Mouse (Mus musculus): Measurements from ENCODE around the gene Pknox1.
"Not testable (repeated sequence)": the region's sequence is repeated elsewhere in the genome, so short reads cannot be mapped to it uniquely, and the experiment has no call there.

Pknox1 gene

GRCm38 (mm10) chr17:31552601-31553000, 11.9 kb upstream of the Pknox1 start:
- DNase-seq (ENCODE audit: low spot score in 2 of 2) = not testable (repeated sequence)

GRCm38 (mm10) chr17:31556253-31556652, 8.3 kb upstream of the Pknox1 start:
- DNase-seq (ENCODE audit: low spot score in 2 of 2) = no peak

- DNase-seq (ENCODE audit: low spot score in 2 of 2) = no peak
Observed at GRCm38 (mm10) chr17:31557124-31557880, 7.2 kb upstream of the Pknox1 start.

GRCm38 (mm10) chr17:31557947-31558542, 6.5 kb upstream of the Pknox1 start:
- DNase-seq (ENCODE audit: low spot score in 2 of 2) = no peak

- no peak for DNase-seq (ENCODE audit: low spot score in 2 of 2)
Observed at GRCm38 (mm10) chr17:31559021-31559789, 5.3 kb upstream of the Pknox1 start.

DNA sequence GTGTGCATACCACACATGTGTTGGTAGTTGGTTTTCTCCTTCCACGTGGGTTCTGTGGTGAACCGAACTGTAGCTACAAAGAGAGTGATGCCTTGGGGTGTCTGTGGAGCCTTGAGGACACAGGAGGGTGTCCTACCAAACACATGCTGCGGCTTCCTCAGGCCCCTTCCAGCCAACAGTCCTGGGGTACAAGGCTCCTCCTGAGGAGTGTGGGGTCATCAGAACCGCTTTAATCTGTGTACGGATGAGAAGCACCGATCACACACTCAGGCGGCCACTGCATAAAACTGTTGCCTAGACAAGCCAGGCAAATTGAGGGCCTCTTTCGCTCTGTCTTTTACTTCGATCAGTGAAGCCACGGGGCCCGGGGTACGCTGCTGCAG, 911 bp upstream of the Pknox1 start:
- DNase-seq (ENCODE audit: low spot score in 2 of 2) = peak; percentile 58 to 60

DNA sequence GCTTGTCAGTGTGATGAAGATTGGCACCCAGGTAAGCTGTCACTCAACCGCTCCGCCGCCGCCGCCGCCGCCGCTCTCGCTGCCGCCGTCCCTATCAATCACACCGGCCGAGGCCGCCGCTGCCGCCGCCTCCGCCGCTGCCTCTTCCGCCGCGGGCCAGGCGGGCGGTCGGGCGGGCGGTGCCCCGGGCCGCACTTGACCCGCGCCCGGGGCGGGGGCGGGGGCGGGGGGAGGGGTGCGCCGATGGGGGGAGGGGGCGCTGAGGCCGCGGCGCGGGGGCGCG, 265 bp downstream of the Pknox1 start:
- no peak for DNase-seq (ENCODE audit: low spot score in 2 of 2)

- peak; percentile 74 to 82 for DNase-seq (ENCODE audit: low spot score in 2 of 2)
Observed at GRCm38 (mm10) chr17:31565141-31566056, 865 bp downstream of the Pknox1 start.

DNA sequence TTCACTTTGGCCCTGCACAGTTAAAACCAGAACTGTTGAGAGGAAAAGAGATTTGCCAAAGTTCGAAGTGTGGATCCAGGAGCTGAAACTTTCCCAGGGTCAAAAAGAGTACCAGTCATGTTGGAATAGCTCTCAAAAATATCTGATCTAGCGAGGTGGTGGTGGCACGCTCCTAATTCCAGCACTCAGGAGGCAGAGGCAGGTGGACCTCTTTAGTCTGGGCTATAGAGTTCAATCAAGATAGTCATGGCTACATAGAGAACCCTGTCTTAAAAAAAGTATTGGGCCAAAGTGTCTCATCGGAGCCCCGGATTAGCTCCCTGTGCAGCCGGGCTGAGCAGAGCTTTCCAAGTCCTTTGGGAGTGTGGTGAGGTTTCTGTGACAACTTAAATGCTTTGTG, 1.7 kb downstream of the Pknox1 start:
- no peak for DNase-seq (ENCODE audit: low spot score in 2 of 2)

- no peak for DNase-seq (ENCODE audit: low spot score in 2 of 2)
Observed at GRCm38 (mm10) chr17:31569756-31570155, 5.2 kb downstream of the Pknox1 start.

DNA sequence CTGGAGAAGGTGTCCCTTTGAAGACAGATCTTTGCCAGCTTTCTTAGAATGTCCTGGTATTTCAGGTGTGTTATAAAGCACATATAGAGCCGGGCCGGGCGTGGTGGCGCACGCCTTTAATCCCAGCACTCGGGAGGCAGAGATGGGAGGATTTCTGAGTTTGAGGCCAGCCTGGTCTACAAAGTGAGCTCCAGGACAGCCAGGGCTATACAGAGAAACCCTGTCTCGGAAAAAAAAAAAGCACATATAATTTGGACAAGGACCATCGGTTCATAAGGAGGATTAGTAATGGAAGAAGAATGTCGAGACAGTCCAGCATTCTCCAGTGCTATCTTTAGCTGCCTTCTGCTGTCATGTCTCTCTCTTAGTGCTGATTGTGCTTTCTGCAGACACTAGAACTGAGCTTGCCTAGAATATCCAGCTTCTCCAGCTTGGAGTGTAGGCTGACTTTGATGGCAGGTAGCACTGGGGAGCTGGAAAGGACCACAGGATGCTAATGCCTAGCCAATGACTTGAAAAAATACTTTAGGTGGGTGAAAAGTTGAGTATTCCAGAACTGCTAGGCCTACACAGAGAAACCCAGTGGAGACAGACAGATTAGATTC, 5.9 kb downstream of the Pknox1 start:
- DNase-seq (ENCODE audit: low spot score in 2 of 2) = peak in 1 of 2 experiments; percentile 59

DNA sequence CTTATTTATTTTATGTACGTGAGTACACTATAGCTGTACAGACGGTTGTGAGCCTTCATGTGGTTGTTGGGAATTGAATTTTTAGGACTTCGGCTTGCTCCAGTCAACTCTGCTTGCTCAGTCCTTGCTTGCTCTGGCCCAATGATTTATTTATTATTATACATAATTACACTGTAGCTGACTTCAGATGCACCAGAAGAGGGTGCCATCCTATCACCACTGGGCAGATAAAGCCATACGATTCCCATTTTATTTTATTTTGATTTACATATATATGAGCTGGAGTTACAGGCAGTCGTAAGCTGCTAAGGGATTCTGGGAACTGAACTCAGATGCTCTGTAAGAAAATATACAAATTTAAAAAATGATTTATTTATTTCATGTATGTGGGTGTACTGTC, 7.2 kb downstream of the Pknox1 start:
- no peak for DNase-seq (ENCODE audit: low spot score in 2 of 2)

- DNase-seq (ENCODE audit: low spot score in 2 of 2) = no peak
Observed at GRCm38 (mm10) chr17:31574662-31575061, 10.1 kb downstream of the Pknox1 start.

DNA sequence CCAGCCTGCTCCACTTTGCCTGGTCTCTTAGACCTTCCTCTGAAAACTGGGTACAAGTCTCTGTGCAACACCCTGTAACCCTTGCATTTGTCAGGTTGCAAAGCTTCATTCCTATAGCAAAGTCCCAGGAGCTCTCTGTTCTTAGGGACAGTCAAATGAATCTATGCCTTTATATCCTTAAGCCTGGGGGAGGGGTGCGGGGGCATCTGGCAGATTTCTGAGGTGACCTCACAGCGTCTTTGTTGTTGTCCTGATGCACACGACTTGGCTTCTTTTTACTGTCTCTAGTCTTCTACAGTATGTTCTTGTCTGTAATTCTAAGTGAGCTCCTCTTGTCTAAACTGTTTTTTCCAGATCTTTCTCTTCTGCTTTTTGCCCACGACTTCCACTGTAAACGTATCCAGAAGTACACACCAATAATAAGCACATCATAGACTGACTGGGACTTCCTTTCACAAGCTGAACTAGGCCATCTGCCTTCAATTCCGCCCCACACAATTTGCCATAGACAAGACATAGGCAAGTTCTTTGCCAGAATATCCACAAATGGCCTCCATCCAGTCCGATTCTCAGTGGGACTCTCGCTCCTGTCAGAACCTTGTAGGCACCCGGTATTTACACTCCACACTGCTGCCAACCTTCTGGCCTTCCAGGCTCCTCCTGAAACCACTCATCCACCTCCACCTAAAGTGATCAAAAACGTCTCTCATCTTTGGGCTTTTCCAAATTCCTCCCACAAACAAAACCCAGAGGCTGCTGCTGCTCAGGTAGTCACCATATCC, 12.1 kb downstream of the Pknox1 start:
- DNase-seq (ENCODE audit: low spot score in 2 of 2) = no peak

- DNase-seq (ENCODE audit: low spot score in 2 of 2) = no peak
Observed at GRCm38 (mm10) chr17:31580344-31580743, 15.8 kb downstream of the Pknox1 start.

DNA sequence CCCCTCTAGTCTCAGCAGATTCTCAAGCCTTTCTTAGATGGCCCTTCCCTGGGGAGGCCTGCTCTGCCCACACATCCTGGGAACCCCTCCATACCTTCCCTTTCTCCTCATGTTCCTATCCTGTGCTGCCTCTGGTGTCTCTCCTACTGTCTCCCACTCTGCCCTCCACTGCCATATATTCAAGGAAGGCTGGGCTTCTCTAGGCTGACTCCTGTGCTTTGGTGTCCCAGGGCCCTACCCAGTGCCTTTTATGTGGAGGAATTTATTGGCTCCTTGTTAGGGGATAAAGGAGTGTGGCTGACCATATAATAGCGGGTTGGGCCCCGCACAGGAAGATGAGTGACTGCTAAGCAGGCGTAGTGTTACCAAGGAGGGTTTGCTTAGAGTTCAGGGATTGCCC, 18.7 kb downstream of the Pknox1 start:
- DNase-seq (ENCODE audit: low spot score in 2 of 2) = no peak

- DNase-seq (ENCODE audit: low spot score in 2 of 2) = no peak
Observed at GRCm38 (mm10) chr17:31583781-31584180, 19.2 kb downstream of the Pknox1 start.

DNA sequence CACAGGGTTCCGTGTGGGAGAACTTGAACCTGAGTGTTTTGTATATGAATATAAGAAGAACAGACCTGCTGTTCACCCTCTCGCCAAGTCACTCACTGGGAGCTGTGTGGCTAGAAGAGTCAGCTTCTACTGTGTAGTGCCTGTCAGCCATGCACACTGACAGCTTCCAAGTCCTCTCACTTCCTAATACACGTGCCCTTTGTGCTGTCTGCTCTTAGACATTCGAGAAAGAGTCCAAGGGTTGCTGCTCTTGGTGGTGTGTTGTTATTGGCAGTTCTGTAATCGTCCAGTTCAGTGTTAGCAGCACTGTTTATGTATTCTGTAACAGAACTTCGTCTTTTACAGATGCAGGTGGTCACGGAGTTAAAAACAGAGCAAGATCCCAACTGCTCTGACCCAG, 23.6 kb downstream of the Pknox1 start:
- no peak for DNase-seq (ENCODE audit: low spot score in 2 of 2)

GRCm38 (mm10) chr17:31588726-31589125, 24.2 kb downstream of the Pknox1 start:
- DNase-seq (ENCODE audit: low spot score in 2 of 2) = no peak

DNA sequence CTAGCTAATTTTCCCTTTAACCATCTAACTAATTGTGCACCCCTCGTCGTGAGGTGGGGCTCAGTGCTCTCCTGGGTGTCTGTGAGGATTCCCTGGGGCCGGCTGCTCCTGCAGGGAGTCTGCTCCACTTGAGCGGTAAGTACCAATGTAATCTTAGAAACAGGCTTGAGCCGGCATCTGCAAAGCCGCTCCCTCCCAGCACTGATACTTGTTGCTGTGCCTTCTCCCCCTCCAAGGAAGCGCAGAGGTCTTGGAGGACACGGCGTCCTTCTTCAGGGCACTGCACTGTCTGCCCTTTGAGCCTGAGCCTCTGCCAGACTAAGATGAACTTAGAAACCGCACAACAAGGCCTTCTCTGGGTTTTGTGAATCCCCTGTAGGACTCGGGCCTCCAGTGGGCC, 26.3 kb downstream of the Pknox1 start:
- DNase-seq (ENCODE audit: low spot score in 2 of 2) = no peak

- DNase-seq (ENCODE audit: low spot score in 2 of 2) = peak in 1 of 2 experiments; percentile 29
Observed at GRCm38 (mm10) chr17:31594590-31594989, 30.1 kb downstream of the Pknox1 start.

Data from spleen, postnatal 10 days (tissue).